Mouse (Mus musculus): ENCODE results near the gene Gm49510.

GRCm38 (mm10) chr15:78898507-78899001 is 913 bp upstream of the Gm49510 start:
- TF ChIP-seq GATA1 (IDR thresholded peaks at IDR 0.05; ENCODE audit: borderline replicate concordance, low read length): no peak
- no peak for TF ChIP-seq FLI1 (IDR thresholded peaks at IDR 0.05; ENCODE audit: low read length)
